Mouse (Mus musculus): ENCODE data around the gene Cacng7.

GRCm38 (mm10) chr7:3292791-3293190 lies 40.0 kb upstream of the Cacng7 start:
- TF ChIP-seq CTCF (IDR thresholded peaks at IDR 0.05) (peak; percentile 50), EP300 (IDR thresholded peaks at IDR 0.05) (peak; percentile 78; the same call in 1 of the 2 replicates)
